Mouse (Mus musculus): Measurements from ENCODE around the gene Anks1b. TPM values are rescaled to one million over a fixed set of nuclear protein-coding genes. Genes with fewer than 3 reads are reported as not detected.

Gene Anks1b
- polyA plus RNA-seq, 1 experiment: 1.3 TPM

DNA sequence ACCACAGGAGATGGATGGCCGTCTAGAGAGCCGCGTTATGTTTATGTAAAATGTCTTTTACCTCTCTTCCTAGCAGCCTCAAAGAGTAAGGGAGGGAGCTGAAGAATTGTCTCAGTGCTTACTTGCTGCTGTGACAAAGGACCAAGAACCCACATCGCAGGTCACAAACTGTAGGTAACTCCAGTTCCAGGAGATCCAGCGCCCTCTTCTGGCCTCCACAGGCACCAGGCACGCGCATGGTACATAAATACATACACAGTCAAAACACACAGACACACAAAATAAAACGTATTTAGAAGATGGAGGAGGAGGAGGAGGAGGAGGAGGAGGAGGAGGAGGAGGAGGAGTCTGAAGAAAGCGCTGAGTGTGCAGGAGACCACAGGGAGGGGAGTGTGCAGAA is 845.4 kb downstream of the Anks1b start:
- Histone ChIP-seq H3K27me3 (replicated peaks; ENCODE audit: control insufficient read depth, insufficient read depth, low read length) (no peaks in the 10 kb centered on the region), H3K4me1 (ENCODE audit: control insufficient read depth, insufficient read depth, low read length) (no peaks in the 10 kb centered on the region), H3K4me3 (ENCODE audit: insufficient read depth, low read depth, low read length) (no peak overlapping the region), H3K36me3 (ENCODE audit: control insufficient read depth, insufficient read depth, low read length) (no peaks in the 10 kb centered on the region), H3K27ac (ENCODE audit: insufficient read depth, low read depth, low read length) (no peak overlapping the region)
- TF ChIP-seq CTCF (conservative IDR thresholded peaks at IDR 0.05; ENCODE audit: insufficient read depth, insufficient read length, low read depth, low read length) (no peak), POLR2A (IDR thresholded peaks at IDR 0.05; ENCODE audit: low read depth, low read length) (no peak)
- WGBS: 89% methylated on average over 9 of the region's 9 CpGs
- no peak for DNase-seq

DNA sequence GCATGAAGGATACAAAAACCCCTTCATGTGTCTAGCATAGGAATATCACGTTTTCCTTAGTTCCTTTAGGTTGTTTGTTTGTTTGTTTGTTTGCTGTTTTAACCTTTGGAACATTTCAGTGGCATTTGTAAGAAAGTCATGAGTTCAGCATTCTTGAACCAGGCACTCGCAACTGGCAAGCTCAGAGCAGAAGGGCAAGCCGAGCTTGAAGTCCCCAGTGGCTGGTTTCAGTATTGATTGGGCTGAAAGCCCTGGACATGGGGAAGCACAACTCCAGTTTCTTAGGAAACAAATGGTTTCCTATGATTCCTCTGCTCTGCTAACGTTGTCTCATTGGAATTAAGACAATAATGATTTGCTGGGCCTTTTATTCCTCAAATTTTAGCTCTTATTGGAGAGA is 846.7 kb downstream of the Anks1b start:
- no peak for DNase-seq
- no peak overlapping the region for H3K4me3 ChIP-seq (ENCODE audit: insufficient read depth, low read depth, low read length)
- WGBS: 24% methylated on average over 4 of the region's 4 CpGs
- no peak overlapping the region for H3K27ac ChIP-seq (ENCODE audit: insufficient read depth, low read depth, low read length)
- H3K27me3 ChIP-seq (replicated peaks; ENCODE audit: control insufficient read depth, insufficient read depth, low read length): no peaks in the 10 kb centered on the region
- H3K36me3 ChIP-seq (ENCODE audit: control insufficient read depth, insufficient read depth, low read length): no peaks in the 10 kb centered on the region
- TF ChIP-seq CTCF (conservative IDR thresholded peaks at IDR 0.05; ENCODE audit: insufficient read depth, insufficient read length, low read depth, low read length): no peak
- no peak for TF ChIP-seq POLR2A (IDR thresholded peaks at IDR 0.05; ENCODE audit: low read depth, low read length)
- no peaks in the 10 kb centered on the region for H3K4me1 ChIP-seq (ENCODE audit: control insufficient read depth, insufficient read depth, low read length)

DNA sequence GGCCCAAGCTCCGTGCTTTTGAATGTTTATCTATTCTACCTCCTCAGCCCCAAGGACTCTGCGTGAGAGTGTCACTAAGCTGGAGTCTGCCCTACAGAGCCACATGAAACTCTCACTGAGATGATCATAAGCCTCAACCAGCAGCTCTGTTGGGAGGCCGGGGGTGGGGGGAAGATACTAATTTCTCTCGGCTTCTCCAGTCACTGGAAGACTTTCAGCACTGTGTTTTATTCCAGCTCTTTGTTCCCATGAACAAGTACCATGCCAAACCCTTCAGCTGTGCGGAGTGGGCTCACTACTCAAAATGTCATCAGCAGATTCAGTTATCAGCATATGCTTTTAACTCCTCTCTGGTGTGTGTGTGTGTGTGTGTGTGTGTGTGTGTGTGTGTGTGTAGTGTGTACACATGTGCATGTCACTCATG is 849.8 kb downstream of the Anks1b start:
- Histone ChIP-seq H3K27me3 (replicated peaks; ENCODE audit: control insufficient read depth, insufficient read depth, low read length) (no peaks in the 10 kb centered on the region), H3K4me3 (ENCODE audit: insufficient read depth, low read depth, low read length) (no peak overlapping the region), H3K36me3 (ENCODE audit: control insufficient read depth, insufficient read depth, low read length) (no peaks in the 10 kb centered on the region), H3K27ac (ENCODE audit: insufficient read depth, low read depth, low read length) (no peak overlapping the region), H3K4me1 (ENCODE audit: control insufficient read depth, insufficient read depth, low read length) (no peaks in the 10 kb centered on the region; the same call in 1 of the 2 replicates)
- no peak for TF ChIP-seq CTCF (conservative IDR thresholded peaks at IDR 0.05; ENCODE audit: insufficient read depth, insufficient read length, low read depth, low read length)
- TF ChIP-seq POLR2A (IDR thresholded peaks at IDR 0.05; ENCODE audit: low read depth, low read length): no peak
- no peak for DNase-seq
- 76% methylated on average over 5 of the region's 5 CpGs for whole genome bisulfite sequencing

DNA sequence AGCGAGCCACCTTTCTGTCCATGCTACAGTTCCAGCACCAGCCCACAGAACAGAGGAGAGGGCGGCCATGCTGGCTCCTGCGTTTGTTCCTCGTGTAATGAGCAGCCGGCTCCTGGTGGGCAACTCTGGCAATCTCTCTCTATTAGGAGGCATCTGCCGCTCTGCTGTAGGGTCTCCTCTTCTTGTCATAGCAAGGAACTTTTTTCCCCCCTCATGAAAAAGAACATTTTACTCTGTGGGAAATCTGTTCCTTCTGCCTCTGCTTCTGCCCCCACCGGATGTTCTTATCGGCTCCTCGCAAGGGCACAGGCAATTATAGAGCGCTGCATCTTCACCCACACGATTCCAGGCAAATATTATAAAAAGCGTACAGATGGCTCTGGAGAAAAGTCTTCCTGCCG is 850.6 kb downstream of the Anks1b start:
- 87% methylated on average over 13 of the region's 13 CpGs for WGBS
- no peaks in the 10 kb centered on the region for H3K36me3 ChIP-seq (ENCODE audit: control insufficient read depth, insufficient read depth, low read length)

DNA sequence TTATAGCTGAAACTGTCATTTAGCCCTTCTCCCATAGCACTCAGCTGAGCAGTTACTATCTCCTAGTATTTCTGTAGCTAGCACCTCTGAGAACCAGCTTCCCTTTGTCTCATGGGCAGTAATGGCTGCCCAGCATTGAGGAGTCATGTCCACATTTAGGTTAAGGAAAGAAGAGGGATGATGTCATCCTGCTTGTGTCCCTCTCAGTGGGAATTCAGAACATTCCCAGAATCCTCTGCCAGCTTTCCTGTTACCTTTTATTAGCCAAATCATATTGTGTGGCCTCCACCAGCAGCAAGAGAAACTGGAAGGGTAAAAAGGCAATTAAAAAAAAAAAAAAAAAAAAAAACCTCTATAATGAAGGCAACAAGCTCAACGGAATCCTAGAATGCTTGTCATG is 851.6 kb downstream of the Anks1b start:
- no peak for DNase-seq
- Histone ChIP-seq H3K27me3 (replicated peaks; ENCODE audit: control insufficient read depth, insufficient read depth, low read length) (no peaks in the 10 kb centered on the region), H3K4me3 (ENCODE audit: insufficient read depth, low read depth, low read length) (no peak overlapping the region), H3K4me1 (ENCODE audit: control insufficient read depth, insufficient read depth, low read length) (no peaks in the 10 kb centered on the region; the same call in 1 of the 2 replicates), H3K27ac (ENCODE audit: insufficient read depth, low read depth, low read length) (no peak overlapping the region), H3K36me3 (ENCODE audit: control insufficient read depth, insufficient read depth, low read length) (no peaks in the 10 kb centered on the region)
- TF ChIP-seq CTCF (conservative IDR thresholded peaks at IDR 0.05; ENCODE audit: insufficient read depth, insufficient read length, low read depth, low read length) (no peak), POLR2A (IDR thresholded peaks at IDR 0.05; ENCODE audit: low read depth, low read length) (no peak)
- WGBS: 76% methylated on average over 1 of the region's 1 CpGs

More for the DNA sequence above, 850.6 kb downstream of the Anks1b start:
- Histone ChIP-seq H3K27me3 (replicated peaks; ENCODE audit: control insufficient read depth, insufficient read depth, low read length) (no peaks in the 10 kb centered on the region), H3K4me3 (ENCODE audit: insufficient read depth, low read depth, low read length) (no peak overlapping the region), H3K4me1 (ENCODE audit: control insufficient read depth, insufficient read depth, low read length) (no peaks in the 10 kb centered on the region; the same call in 1 of the 2 replicates), H3K27ac (ENCODE audit: insufficient read depth, low read depth, low read length) (no peak overlapping the region)
- DNase-seq: no peak
- TF ChIP-seq POLR2A (IDR thresholded peaks at IDR 0.05; ENCODE audit: low read depth, low read length): no peak
- no peak for TF ChIP-seq CTCF (conservative IDR thresholded peaks at IDR 0.05; ENCODE audit: insufficient read depth, insufficient read length, low read depth, low read length)

DNA sequence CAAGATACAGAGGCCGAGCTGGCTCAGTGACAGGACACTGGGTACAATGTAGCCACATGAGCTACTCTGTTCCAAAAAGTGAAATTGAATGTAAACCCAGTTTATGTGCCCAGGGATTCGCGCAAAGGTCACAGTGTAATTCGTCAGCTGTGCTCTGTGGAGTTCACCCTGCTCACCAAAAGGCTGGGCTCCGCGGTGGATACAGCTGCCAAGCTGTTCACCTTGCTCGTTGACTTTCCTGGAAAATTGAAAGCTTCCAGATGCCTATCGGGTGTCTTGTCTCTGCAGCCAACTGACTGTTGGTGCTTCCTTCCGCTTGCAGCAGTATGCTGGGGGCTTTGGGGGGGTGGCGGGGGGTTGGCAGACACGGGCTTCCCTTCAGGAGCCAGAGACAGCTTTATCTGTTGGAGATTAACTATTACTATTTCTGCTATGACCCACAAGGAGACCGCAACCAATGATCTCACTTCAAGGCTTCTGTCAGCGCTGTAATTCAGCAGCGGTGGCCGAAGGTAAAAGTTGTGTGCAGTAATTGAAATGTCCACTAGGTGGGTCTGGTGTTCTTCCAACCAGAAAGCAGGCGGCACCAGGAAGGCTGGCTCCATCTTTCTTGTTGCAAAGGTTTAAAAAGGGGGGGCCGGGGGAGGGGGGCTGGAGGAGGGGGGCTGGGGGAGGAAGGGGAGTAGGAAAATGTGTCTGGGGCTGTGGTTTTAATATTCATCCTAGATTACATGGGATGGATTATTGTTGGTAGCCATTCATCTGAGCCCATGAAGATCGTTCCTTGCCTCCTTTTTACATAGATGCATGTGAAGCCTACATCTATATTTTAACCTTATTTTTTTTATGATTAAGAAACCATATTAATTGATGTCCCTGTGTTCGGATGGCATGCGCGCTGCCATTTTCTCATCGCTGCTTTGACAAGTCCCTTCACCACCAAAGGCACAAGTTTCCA is 855.4 kb downstream of the Anks1b start:
- WGBS: 20% methylated on average over 22 of the region's 22 CpGs
- H3K27me3 ChIP-seq (replicated peaks; ENCODE audit: control insufficient read depth, insufficient read depth, low read length): no peaks in the 10 kb centered on the region
- DNase-seq: peak; percentile 76
- H3K36me3 ChIP-seq (ENCODE audit: control insufficient read depth, insufficient read depth, low read length): no peaks in the 10 kb centered on the region
- no peaks in the 10 kb centered on the region; the same call in 1 of the 2 replicates for H3K4me1 ChIP-seq (ENCODE audit: control insufficient read depth, insufficient read depth, low read length)
- TF ChIP-seq CTCF (conservative IDR thresholded peaks at IDR 0.05; ENCODE audit: insufficient read depth, insufficient read length, low read depth, low read length) (peak; percentile 77), POLR2A (IDR thresholded peaks at IDR 0.05; ENCODE audit: low read depth, low read length) (no peak)
- no peak overlapping the region for H3K27ac ChIP-seq (ENCODE audit: insufficient read depth, low read depth, low read length)
- peak overlapping the region; percentile 6; the same call in 1 of the 2 replicates for H3K4me3 ChIP-seq (ENCODE audit: insufficient read depth, low read depth, low read length)

DNA sequence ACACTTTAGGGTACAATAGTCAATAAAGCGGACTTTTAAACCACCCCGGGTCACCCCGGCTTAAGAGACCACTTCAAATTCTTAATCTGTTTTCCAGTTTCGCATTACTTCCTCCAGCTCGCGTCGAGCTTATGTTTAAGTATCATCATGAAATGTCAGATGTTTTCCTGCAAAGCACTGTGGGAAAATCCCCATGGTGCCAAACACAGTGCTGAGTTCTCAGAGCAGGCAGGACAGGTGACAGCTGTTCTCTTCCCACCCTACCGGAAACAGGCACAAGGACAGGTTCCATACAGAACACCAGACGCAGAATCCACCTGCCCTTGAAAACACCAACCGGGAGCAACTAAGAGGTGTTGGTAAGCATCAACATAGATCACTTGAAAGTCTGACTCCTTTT is 856.2 kb downstream of the Anks1b start:
- H3K4me3 ChIP-seq (ENCODE audit: insufficient read depth, low read depth, low read length): no peak overlapping the region
- 55% methylated on average over 10 of the region's 10 CpGs for WGBS
- TF ChIP-seq POLR2A (IDR thresholded peaks at IDR 0.05; ENCODE audit: low read depth, low read length) (no peak), CTCF (conservative IDR thresholded peaks at IDR 0.05; ENCODE audit: insufficient read depth, insufficient read length, low read depth, low read length) (no peak)

More for the DNA sequence above, 856.2 kb downstream of the Anks1b start:
- H3K27me3 ChIP-seq (replicated peaks; ENCODE audit: control insufficient read depth, insufficient read depth, low read length): no peaks in the 10 kb centered on the region
- H3K36me3 ChIP-seq (ENCODE audit: control insufficient read depth, insufficient read depth, low read length): no peaks in the 10 kb centered on the region
- no peak for DNase-seq
- H3K27ac ChIP-seq (ENCODE audit: insufficient read depth, low read depth, low read length): no peak overlapping the region
- H3K4me1 ChIP-seq (ENCODE audit: control insufficient read depth, insufficient read depth, low read length): no peaks in the 10 kb centered on the region; the same call in 1 of the 2 replicates

Measured in kidney, adult 2 months (tissue).